Mouse (Mus musculus) left cerebral cortex, postnatal 36 days (tissue): ENCODE data around the gene Rnf208. TPM values are rescaled to one million over a fixed set of nuclear protein-coding genes. Genes with fewer than 3 reads are reported as not detected.

Source experiments
- DNase-seq, 2 experiments: peaks; one replicate each; pipeline ENCODE4 v3.0.0; 2021 to 2022; ENCODE audit warnings: low spot score in 2 of 2, mixed read lengths in 1 of 2
- intact Hi-C: fragments of 180-260 bp; cut with DNase I; formaldehyde crosslinking; loops from one replicate; pipeline ENCODE4 v1.15.1; 2025
- total RNA-seq, 2 experiments: library from RNA; stranded (reverse); gene quantifications; 2 replicates each; pipeline ENCODE4 v1.2.3; 2021

Gene Rnf208
- total RNA-seq, 2 experiments from 2014 or later: 244 to 282 TPM

GRCm38 (mm10) chr2:25292054-25292544, 50.0 kb downstream of the Rnf208 start:
- intact Hi-C loops: no loop called here
- DNase-seq: peak; percentile 59 to 60

- intact Hi-C loops: loop anchor here (1.0 kb wide), 1 partner anchor 20 kb away; no protein-coding TSS in a partner anchor
- DNase-seq: peak; percentile 67
Measured at GRCm38 (mm10) chr2:25292856-25293255, 50.8 kb downstream of the Rnf208 start.

GRCm38 (mm10) chr2:25293706-25294105, 51.7 kb downstream of the Rnf208 start:
- no peak for DNase-seq
- intact Hi-C loops: loop anchor here (1.0 kb wide), 1 partner anchor 20 kb away; no protein-coding TSS in a partner anchor

Other genes with a start within 250 kb of the Rnf208 start
- gene Nsmf, start 187.9 kb upstream of the Rnf208 start, total RNA-seq: 100 to 1,000 TPM; 458 to 503 TPM
- gene Entpd8, start 162.0 kb upstream of the Rnf208 start, total RNA-seq: not detected
- not detected for gene Noxa1, start 147.1 kb upstream of the Rnf208 start, total RNA-seq
- gene Nrarp, start 61.5 kb upstream of the Rnf208 start, total RNA-seq: 10 to 100 TPM; 19.7 to 30.7 TPM
- 1 to 10 TPM; 1.6 to 2.3 TPM for gene Tor4a, start 45.4 kb upstream of the Rnf208 start, total RNA-seq
- gene Nelfb, start 30.8 kb upstream of the Rnf208 start, total RNA-seq: 10 to 100 TPM; 55.4 to 58.5 TPM
- under 1 TPM in 1 of 2 experiments, not detected in 1; 0.29 TPM for gene Stpg3, start 27.6 kb upstream of the Rnf208 start, total RNA-seq
- gene Fam166a, start 23.5 kb upstream of the Rnf208 start, total RNA-seq: not detected
- gene Tubb4b, start 17.6 kb upstream of the Rnf208 start, total RNA-seq: 100 to 1,000 TPM; 334 to 390 TPM
- not detected for gene Slc34a3, start 7.9 kb upstream of the Rnf208 start, total RNA-seq
- not detected for gene Rnf224, start 5.5 kb upstream of the Rnf208 start, total RNA-seq
- not detected for gene Cysrt1, start 197 bp downstream of the Rnf208 start, total RNA-seq
- 1 to 10 TPM; 1.9 to 3.2 TPM for gene AL732309.1, start 4.6 kb downstream of the Rnf208 start, total RNA-seq
- 10 to 100 TPM; 32.8 to 44.3 TPM for gene Tmem203, start 13.2 kb downstream of the Rnf208 start, total RNA-seq
- 10 to 100 TPM; 18.5 to 24.7 TPM for gene Tprn, start 20.4 kb downstream of the Rnf208 start, total RNA-seq
- gene Ssna1, start 30.2 kb downstream of the Rnf208 start, total RNA-seq: 10 to 100 TPM; 60.1 to 68.3 TPM
- gene Anapc2, start 30.2 kb downstream of the Rnf208 start, total RNA-seq: 10 to 100 TPM; 78.9 to 82.8 TPM
- gene Tmem210, start 45.9 kb downstream of the Rnf208 start, total RNA-seq: not detected
- gene Lrrc26, start 47.7 kb downstream of the Rnf208 start, total RNA-seq: not detected
- 100 to 1,000 TPM; 451 to 471 TPM for gene Grin1, start 76.9 kb downstream of the Rnf208 start, total RNA-seq
- 10 to 100 TPM; 57.0 to 63.7 TPM for gene Man1b1, start 90.1 kb downstream of the Rnf208 start, total RNA-seq
- 10 to 100 TPM; 27.1 to 34.1 TPM for gene Dpp7, start 114.1 kb downstream of the Rnf208 start, total RNA-seq
- 10 to 100 TPM; 17.0 to 20.8 TPM for gene Uap1l1, start 123.4 kb downstream of the Rnf208 start, total RNA-seq
- 1 to 10 TPM; 2.7 to 4.1 TPM for gene Sapcd2, start 130.1 kb downstream of the Rnf208 start, total RNA-seq
- gene Entpd2, start 153.6 kb downstream of the Rnf208 start, total RNA-seq: 10 to 100 TPM; 12.0 to 13.9 TPM
- 100 to 1,000 TPM; 325 to 339 TPM for gene Npdc1, start 157.1 kb downstream of the Rnf208 start, total RNA-seq
- gene Fut7, start 181.0 kb downstream of the Rnf208 start, total RNA-seq: under 1 TPM in 1 of 2 experiments, not detected in 1; 0.20 TPM
- 100 to 1,000 TPM; 169 to 174 TPM for gene Abca2, start 186.4 kb downstream of the Rnf208 start, total RNA-seq
- under 1 TPM in 1 of 2 experiments, not detected in 1; 0.69 TPM for gene Clic3, start 214.6 kb downstream of the Rnf208 start, total RNA-seq
- 10 to 100 TPM; 72.8 to 75.8 TPM for gene Paxx, start 218.8 kb downstream of the Rnf208 start, total RNA-seq
- gene Ptgds, start 227.8 kb downstream of the Rnf208 start, total RNA-seq: 1,000 to 10,000 TPM; 1,442 to 2,237 TPM